Mouse (Mus musculus) left cerebral cortex, postnatal 4 days (tissue): ENCODE results near the gene Tubg1. TPM values are rescaled to one million over a fixed set of nuclear protein-coding genes. Genes with fewer than 3 reads are reported as not detected.
A peak's percentile ranks its signal among the peaks of the same experiment; 100 is the strongest.
"Not testable (repeated sequence)": the region's sequence is repeated elsewhere in the genome, so short reads cannot be mapped to it uniquely, and the experiment has no call there.

Experiments used
- DNase-seq: peaks from one replicate; pipeline ENCODE4 v3.0.0-alpha.2; 2022
- intact Hi-C: fragments of 180-260 bp; cut with DNase I; formaldehyde crosslinking; loops from one replicate; pipeline ENCODE4 v1.15.1; 2025
- total RNA-seq, 2 experiments: library from RNA; stranded (reverse); gene quantifications; 2 replicates each; pipeline ENCODE4 v1.2.3; 2021

Tubg1 gene
- total RNA-seq, 2 experiments from 2014 or later: 42.9 TPM

GRCm38 (mm10) chr11:101137000-101137399, 17.3 kb downstream of the Tubg1 start:
- intact Hi-C loops: no loop called here

DNA sequence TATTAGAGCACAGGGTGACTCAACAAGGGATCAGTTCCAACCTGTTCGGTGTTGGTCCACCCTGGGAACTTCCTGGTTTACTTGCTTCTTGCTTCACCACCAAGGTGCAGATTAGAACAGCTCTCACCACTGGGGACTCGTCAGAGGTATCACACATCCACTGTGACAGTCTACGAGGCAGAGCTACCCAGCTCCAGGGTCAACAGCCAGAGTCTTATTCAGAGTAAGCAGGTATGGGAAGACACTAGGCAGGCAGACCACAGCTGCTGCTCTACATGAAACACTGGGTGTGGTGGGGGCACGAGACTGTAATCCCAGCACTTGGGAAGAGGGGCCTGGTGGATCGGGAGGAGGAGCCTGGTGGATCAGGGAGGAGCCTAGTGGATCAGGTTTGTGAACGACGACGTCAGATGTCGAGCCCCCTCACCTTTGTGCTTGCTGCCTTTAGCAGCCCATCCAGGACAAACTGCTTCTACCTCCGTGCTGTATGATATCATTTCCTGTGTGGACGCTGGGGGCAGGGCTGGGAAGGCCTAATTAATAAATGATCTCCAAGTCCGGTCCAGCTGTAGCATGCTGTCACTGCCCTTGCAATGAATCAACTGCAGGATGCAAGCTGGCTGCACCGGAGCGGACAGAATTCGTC, 18.9 kb downstream of the Tubg1 start:
- intact Hi-C loops: no loop called here
- no peak for DNase-seq

More at GRCm38 (mm10) chr11:101137000-101137399, 17.3 kb downstream of the Tubg1 start:
- DNase-seq: no peak

- intact Hi-C loops: no loop called here
- no peak for DNase-seq
Observed at GRCm38 (mm10) chr11:101140164-101140819, 20.6 kb downstream of the Tubg1 start.

DNA sequence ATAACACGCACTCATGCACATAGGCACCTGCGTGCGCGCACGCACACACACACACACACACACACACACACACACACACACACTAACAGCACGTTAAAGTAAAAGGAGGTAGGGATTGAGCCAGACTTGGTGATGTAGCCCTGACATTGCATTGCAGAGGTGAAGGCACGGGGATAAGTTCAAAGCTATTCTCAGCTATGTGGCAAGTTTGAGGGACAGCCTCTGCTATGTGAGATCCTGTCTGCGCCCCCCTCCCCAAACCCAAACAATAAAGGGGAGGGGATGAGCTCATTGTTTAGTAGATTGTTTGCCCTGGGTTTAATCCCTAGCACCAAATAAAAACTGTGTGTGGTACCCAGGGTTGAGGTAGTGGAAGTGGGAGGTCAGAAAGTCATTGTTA, 21.4 kb downstream of the Tubg1 start:
- no peak for DNase-seq
- intact Hi-C loops: no loop called here

GRCm38 (mm10) chr11:101142215-101142967, 22.7 kb downstream of the Tubg1 start:
- intact Hi-C loops: no loop called here
- no peak for DNase-seq

DNA sequence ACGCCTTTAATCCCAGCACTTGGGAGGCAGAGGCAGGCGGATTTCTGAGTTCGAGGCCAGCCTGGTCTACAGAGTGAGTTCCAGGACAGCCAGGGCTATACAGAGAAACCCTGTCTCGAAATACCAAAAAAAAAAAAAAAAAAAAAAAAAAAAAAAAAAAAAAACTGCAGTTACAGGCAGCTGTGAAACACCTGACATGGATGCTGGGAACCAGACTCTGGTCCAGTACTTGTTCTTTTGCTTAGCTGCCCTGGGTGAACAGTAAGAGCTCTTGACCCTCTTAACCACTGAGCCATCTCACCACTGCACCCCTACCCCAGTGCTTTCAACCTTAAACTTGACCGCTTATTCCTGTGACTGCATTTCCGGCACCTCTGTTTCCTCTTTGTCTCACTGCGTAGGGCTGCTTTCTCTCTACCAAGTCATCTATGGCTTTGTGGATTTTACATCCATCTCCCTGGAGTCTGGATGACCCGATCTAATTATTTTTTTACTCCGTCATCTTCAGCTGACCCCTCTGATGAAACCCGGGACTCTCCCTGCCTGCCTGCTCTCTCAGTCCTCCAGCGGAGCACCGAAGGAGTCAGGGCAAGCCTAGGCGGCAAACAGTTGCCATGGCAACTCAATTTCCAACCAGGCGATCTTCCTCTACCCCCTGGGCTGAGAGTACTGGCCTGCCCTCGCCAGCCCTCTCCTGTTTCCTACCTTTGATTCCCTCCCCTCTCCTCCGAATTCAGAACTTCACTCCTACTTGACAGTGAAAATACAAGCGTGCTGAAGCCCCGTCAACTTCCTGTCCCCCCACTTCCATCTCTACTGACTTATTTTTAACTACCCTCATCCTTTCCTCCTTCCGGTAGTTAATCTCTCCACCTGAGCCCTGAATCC, 23.8 kb downstream of the Tubg1 start:
- intact Hi-C loops: no loop called here
- DNase-seq: peak; percentile 59

- DNase-seq: peak; percentile 66
- intact Hi-C loops: no loop called here
Observed at GRCm38 (mm10) chr11:101146377-101146776, 26.6 kb downstream of the Tubg1 start.

DNA sequence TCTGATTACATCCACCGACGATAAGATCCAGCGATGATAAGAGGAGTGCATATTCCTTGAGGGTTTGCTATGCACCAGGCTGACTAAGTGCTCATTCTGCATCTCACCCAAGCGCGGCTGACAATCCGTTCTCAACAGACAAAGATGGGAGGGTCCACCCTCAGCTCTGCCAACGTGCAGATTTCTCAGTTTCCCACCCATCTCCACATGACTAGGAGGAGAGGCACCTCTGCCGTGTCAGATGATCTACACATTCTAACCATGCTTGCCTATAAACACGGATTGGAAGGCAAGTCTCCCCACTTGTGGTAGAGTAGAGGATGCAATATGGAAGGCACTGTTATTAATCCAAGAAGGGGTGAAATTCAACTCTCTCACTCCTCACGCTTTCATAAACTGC, 29.0 kb downstream of the Tubg1 start:
- no peak for DNase-seq

GRCm38 (mm10) chr11:101149178-101150105, 29.7 kb downstream of the Tubg1 start:
- intact Hi-C loops: no loop called here
- no peak for DNase-seq

More for the DNA sequence above, 29.0 kb downstream of the Tubg1 start:
- intact Hi-C loops: no loop called here

DNA sequence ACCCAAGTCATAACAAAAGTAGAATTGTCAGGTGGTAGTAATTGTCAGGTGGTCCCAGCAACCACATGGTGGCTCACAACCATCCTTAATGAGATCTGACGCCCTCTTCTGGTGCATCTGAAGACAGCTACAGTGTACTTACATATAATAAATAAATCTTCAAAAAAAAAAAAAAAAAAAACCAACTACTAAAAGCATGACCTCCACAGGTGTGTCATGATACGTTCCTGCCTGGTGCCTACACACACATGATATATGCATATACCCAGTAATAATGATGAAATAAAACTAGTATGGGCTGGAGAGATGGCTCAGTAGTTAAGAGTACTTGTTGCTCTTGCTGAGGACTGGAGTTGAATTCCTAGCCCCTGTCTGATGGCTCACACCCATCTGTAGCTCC, 31.3 kb downstream of the Tubg1 start:
- DNase-seq: no peak
- intact Hi-C loops: no loop called here

DNA sequence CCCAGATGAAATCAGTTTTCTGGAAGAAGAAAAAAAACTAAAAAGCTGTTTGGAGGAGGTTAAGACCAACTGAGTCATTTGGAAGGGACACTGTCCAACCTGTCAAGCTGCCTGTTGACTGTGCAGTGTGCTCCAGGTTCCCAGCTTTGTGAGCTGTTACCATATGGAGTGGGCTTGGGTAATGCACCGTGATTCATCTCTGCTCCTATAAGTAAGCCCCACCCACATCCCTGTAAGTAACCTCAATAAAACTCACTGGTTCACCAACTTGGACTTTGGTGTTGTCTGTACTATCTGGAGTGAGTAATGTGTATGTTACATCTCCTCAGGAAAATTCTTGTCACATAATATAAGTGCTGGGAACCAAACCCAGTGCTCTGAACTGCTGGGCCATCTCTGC, 33.1 kb downstream of the Tubg1 start:
- intact Hi-C loops: no loop called here
- no peak for DNase-seq

DNA sequence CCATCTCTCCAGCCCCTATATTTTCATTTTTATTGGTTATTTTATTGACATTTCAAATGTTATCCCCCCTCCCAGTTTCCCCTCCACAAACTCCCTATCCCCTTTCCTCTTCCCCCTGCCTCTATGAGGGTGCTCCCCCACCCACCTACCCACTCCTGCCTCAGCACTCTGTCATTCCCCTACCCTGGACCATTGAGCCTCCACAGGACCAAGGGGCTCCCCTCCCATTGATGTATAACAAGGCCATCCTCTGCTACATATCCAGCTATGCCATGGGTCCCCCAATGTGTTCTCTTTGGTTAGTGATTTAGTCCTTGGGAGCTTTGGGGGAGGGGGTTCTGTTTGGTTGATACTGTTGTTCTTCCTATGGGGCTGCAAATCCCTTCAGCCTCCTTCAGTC, 34.9 kb downstream of the Tubg1 start:
- intact Hi-C loops: no loop called here
- DNase-seq: no peak

DNA sequence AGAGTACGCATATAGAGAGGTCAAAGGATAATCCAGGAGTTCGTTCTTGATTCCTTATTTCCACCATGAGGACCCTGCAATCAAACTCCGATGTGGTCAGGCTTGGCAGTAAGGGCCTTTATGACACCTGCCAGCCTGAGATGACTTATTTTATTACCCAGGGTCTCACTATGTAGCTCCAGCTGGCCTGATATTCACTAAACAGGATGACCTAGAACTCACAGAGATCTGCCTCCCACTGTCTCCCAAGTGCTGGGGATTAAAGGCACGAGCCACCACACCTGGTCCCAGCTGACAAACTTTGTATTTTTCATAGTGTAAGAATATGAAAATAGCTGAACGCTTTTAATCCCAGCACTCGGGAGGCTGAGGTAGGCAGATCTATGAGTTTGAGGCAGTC, 35.4 kb downstream of the Tubg1 start:
- DNase-seq: no peak
- intact Hi-C loops: no loop called here

- intact Hi-C loops: no loop called here
- peak; percentile 65 for DNase-seq
Observed at GRCm38 (mm10) chr11:101155728-101156371, 36.1 kb downstream of the Tubg1 start, which contains the start of gene Tubg2. Gene Tubg2 (plus strand): TSS chr11:101155907.

- intact Hi-C loops, DNase-seq: not testable (repeated sequence)
Observed at GRCm38 (mm10) chr11:101160151-101160550, 40.4 kb downstream of the Tubg1 start.

- DNase-seq, intact Hi-C loops: not testable (repeated sequence)
Observed at GRCm38 (mm10) chr11:101160981-101161505, 41.3 kb downstream of the Tubg1 start.

DNA sequence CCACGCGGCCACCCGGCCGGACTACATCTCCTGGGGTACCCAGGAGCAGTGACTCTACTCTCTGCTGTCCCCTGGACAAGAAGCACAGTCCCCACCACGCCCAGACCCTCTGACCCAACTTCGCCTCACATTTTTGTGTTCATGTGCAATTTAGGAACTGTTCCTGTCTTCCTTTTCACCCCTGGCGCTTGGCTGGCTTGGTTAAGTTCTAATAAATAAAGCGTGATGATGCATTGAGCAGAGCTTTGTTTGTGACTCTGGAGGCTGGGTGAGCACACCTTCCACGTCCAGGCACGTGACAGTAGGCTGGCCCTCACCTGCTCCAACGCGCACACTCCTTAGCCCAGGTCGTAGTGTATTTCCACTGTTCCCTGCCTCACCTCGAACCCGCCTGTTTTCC, 41.8 kb downstream of the Tubg1 start:
- intact Hi-C loops: no loop called here
- no peak for DNase-seq

GRCm38 (mm10) chr11:101162301-101162700, 42.6 kb downstream of the Tubg1 start:
- intact Hi-C loops: no loop called here
- DNase-seq: no peak

GRCm38 (mm10) chr11:101162772-101163171, 43.0 kb downstream of the Tubg1 start:
- intact Hi-C loops: no loop called here
- peak; percentile 57 for DNase-seq
